Comparison of ENCODE assay signal across 8 mouse cellular contexts in the genomic region with DNA sequence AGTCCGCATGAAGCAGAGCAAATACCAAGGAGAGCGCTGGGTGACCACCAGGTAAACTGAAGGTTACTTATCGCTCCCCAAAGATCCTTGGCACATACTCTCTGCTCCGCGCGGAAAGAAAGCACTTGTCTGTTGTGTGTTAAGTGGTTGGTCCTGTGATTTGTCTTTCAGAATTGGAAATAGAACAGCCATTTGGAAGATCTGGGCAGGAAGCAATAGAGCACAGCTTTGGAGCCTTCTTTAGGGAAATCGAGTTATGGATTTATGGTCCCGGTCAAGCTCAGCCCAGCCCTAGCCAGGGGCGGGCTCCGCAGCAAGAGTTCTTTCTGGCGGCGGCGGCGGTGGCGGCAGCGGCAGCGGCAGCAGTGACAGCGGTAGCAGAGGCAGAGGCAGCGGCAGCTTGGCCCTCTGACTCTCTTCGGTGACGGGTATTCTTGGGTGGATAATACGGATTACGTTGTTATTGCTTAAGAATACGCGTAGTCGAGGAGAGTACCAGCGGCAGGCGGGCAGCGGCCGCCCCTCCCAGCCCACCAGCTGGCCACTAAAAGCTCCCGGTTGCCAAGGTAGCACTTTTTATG.
DNase-seq lines count a peak whose midpoint lies in the region; ATAC-seq lines count a peak whose summit lies in the region.

No protein-coding gene starts in this region.

- no peaks in the 10 kb centered on the region for H3K9me3 ChIP-seq in heart, embryonic 15.5 days (replicated peaks)
- H3K9me3 ChIP-seq in limb, embryonic 15.5 days, result no peaks in the 10 kb centered on the region

- peak overlapping the region; percentile 56 for H3K4me3 ChIP-seq in heart, embryonic 15.5 days
- H3K4me3 ChIP-seq in limb, embryonic 15.5 days, result peak overlapping the region; percentile 40

- H3K36me3 ChIP-seq in heart, embryonic 15.5 days, result no peaks in the 10 kb centered on the region
- no peaks in the 10 kb centered on the region for H3K36me3 ChIP-seq in limb, embryonic 15.5 days

- H3K9ac ChIP-seq in heart, embryonic 15.5 days, result no peak overlapping the region
- H3K9ac ChIP-seq in limb, embryonic 15.5 days, result no peak overlapping the region

- H3K4me1 ChIP-seq in heart, embryonic 15.5 days (replicated peaks), result peaks cover 25% of the 10 kb centered on the region
- peaks cover 27% of the 10 kb centered on the region for H3K4me1 ChIP-seq in limb, embryonic 15.5 days

- H3K27me3 ChIP-seq in heart, embryonic 15.5 days, result peaks cover 55% of the 10 kb centered on the region
- H3K27me3 ChIP-seq in limb, embryonic 15.5 days, result peaks cover 55% of the 10 kb centered on the region

- H3K27ac ChIP-seq in heart, embryonic 15.5 days, result no peak overlapping the region
- H3K27ac ChIP-seq in limb, embryonic 15.5 days, result no peak overlapping the region

- H3K4me2 ChIP-seq in heart, embryonic 15.5 days, result peak overlapping the region; percentile 86
- H3K4me2 ChIP-seq in limb, embryonic 15.5 days, result peak overlapping the region; percentile 81

- ATAC-seq in heart, embryonic 15.5 days (replicated peaks; ENCODE audit: insufficient number of reproducible peaks, insufficient read depth, low FRiP score, low read depth), result no peak
- no peak for ATAC-seq in limb, embryonic 15.5 days (ENCODE audit: insufficient number of reproducible peaks, low FRiP score, low TSS enrichment, low read depth)
- no peak for ATAC-seq in CD4-positive, CD25-positive, alpha-beta regulatory T cell, adult 4 months

- DNase-seq in layer of hippocampus, postnatal 14 days (ENCODE audit: low spot score in 2 of 2), result peak; percentile 29 to 43
- DNase-seq in layer of hippocampus, postnatal 25 days (ENCODE audit: extremely low spot score in 1 of 2, low spot score in 1 of 2), result no peak
- DNase-seq in embryo, embryonic 10 days (ENCODE audit: low spot score), result peak; percentile 55
- DNase-seq in right cerebral cortex, adult 18-20 months, result peak; percentile 47
- no peak for DNase-seq in thymus, postnatal 4 days

- WGBS in heart, embryonic 15.5 days, result 3% methylated on average over 31 of the region's 31 CpGs
- WGBS in limb, embryonic 15.5 days, result 2% methylated on average over 31 of the region's 31 CpGs

Comparison
In these comparisons a context has a peak if more than half of its experiments do, and no peak if none do; other contexts are left out.
1. DNase-seq: peak in layer of hippocampus, postnatal 14 days (2 of 2), embryo, embryonic 10 days (single experiment) and right cerebral cortex, adult 18-20 months (single experiment); none in layer of hippocampus, postnatal 25 days (0 of 2) and thymus, postnatal 4 days (single experiment).